Mouse (Mus musculus) liver, adult 2 months (tissue): ENCODE results near the gene Acyp1. TPM values are rescaled to one million over a fixed set of nuclear protein-coding genes. Genes with fewer than 3 reads are reported as not detected.
A peak's percentile ranks its signal among the peaks of the same experiment; 100 is the strongest.

ENCODE experiments used
- DNase-seq: peaks from one replicate; pipeline ENCODE4 v3.0.0-alpha.2; 2011; ENCODE audit warnings: low read depth, low spot score; ENCODE audit errors: extremely low read depth
- H3K27ac ChIP-seq: fragments of 200-500 bp; replicated peaks from 2 replicates; pipeline ENCODE4 v1.5.1; 2012; ENCODE audit warnings: low read depth, mild to moderate bottlenecking, control low read depth, inconsistent platforms, low read length; ENCODE audit not compliant: insufficient read depth
- H3K27me3 ChIP-seq: fragments of 200-500 bp; 2 replicates; pipeline ENCODE4 v1.6.1; 2012; ENCODE audit warnings: mild to moderate bottlenecking, moderate library complexity, low read length, inconsistent platforms; ENCODE audit not compliant: control insufficient read depth, insufficient read depth
- H3K36me3 ChIP-seq: fragments of 200-500 bp; 2 replicates; pipeline ENCODE4 v1.6.1; 2012; ENCODE audit warnings: low read length, inconsistent platforms; ENCODE audit not compliant: control insufficient read depth, insufficient read depth
- H3K4me1 ChIP-seq: fragments of 200-500 bp; 2 replicates; pipeline ENCODE4 v1.6.1; 2011; ENCODE audit warnings: low read length; ENCODE audit not compliant: control insufficient read depth, insufficient read depth
- H3K4me3 ChIP-seq: fragments of 200-500 bp; 2 replicates; pipeline ENCODE4 v1.5.1; 2011; ENCODE audit warnings: low read depth, mild to moderate bottlenecking, control low read depth, low read length, moderate library complexity; ENCODE audit not compliant: insufficient read depth
- H3K79me2 ChIP-seq: fragments of 200-500 bp; 2 replicates; pipeline ENCODE4 v1.6.1; 2012; ENCODE audit warnings: inconsistent platforms, mild to moderate bottlenecking, low read length, moderate library complexity; ENCODE audit not compliant: control insufficient read depth, insufficient read depth
- H3K9ac ChIP-seq: fragments of 200-500 bp; 2 replicates; pipeline ENCODE4 v1.6.1; 2012; ENCODE audit warnings: low read depth, mild to moderate bottlenecking, control low read depth, inconsistent platforms, low read length
- CTCF ChIP-seq: fragments of 200-500 bp; IDR thresholded peaks from 2 replicates; pipeline ENCODE4 v1.5.1; 2011; ENCODE audit warnings: low read depth, low read length, control low read depth
- POLR2A ChIP-seq: fragments of 200-500 bp; IDR thresholded peaks from 2 replicates; pipeline ENCODE4 v1.6.1; 2011; ENCODE audit warnings: low read length, control low read depth; ENCODE audit not compliant: insufficient read depth; ENCODE audit errors: extremely low read depth
- WGBS: fragments of 180-500 bp; shearing (Covaris S2); methylation state at CpG from one replicate; pipeline ENCODE4 v1.1.7; 2018; 5-methylcytosine and 5-hydroxymethylcytosine counted together
- polyA plus RNA-seq: library from polyadenylated mRNA; depleted of rRNA; stranded (reverse); fragments of >200 nt; gene quantifications from 2 replicates; pipeline ENCODE4 v1.2.3, GENCODE M21; 2012
- total RNA-seq: library from RNA; depleted of rRNA; stranded (reverse); fragments of >200 nt; gene quantifications from 2 replicates; pipeline ENCODE4 v1.2.3, GENCODE M21; 2014

Gene Acyp1
- total and polyA plus RNA-seq, 2 experiments, result 9.4 to 20.0 TPM

GRCm38 (mm10) chr12:85264940-85265339 lies 23.3 kb downstream of the Acyp1 start:
- Histone ChIP-seq H3K27ac (no peak overlapping the region), H3K4me3 (no peak overlapping the region), H3K36me3 (peaks cover 8% of the 10 kb centered on the region), H3K27me3 (no peaks in the 10 kb centered on the region), H3K79me2 (no peaks in the 10 kb centered on the region), H3K4me1 (no peaks in the 10 kb centered on the region), H3K9ac (no peak overlapping the region)
- no peak for TF ChIP-seq CTCF
- TF ChIP-seq POLR2A, result no peak
- no peak for DNase-seq
- WGBS, result 81% methylated on average over 7 of the region's 7 CpGs

GRCm38 (mm10) chr12:85264531-85264930 lies 23.7 kb downstream of the Acyp1 start:
- H3K79me2 ChIP-seq, result no peaks in the 10 kb centered on the region
- H3K4me1 ChIP-seq, result no peaks in the 10 kb centered on the region
- no peak overlapping the region for H3K9ac ChIP-seq
- WGBS, result 85% methylated on average over 8 of the region's 8 CpGs
- H3K4me3 ChIP-seq, result no peak overlapping the region
- TF ChIP-seq CTCF (no peak), POLR2A (no peak)
- peaks cover 8% of the 10 kb centered on the region for H3K36me3 ChIP-seq
- no peak overlapping the region for H3K27ac ChIP-seq
- DNase-seq, result no peak
- H3K27me3 ChIP-seq, result no peaks in the 10 kb centered on the region

GRCm38 (mm10) chr12:85263190-85263589 lies 25.0 kb downstream of the Acyp1 start:
- Histone ChIP-seq H3K36me3 (peaks cover 10% of the 10 kb centered on the region), H3K4me1 (no peaks in the 10 kb centered on the region), H3K4me3 (no peak overlapping the region), H3K27me3 (no peaks in the 10 kb centered on the region), H3K79me2 (no peaks in the 10 kb centered on the region), H3K9ac (no peak overlapping the region), H3K27ac (no peak overlapping the region)
- no peak for DNase-seq
- WGBS, result 90% methylated on average over 5 of the region's 5 CpGs
- TF ChIP-seq CTCF (no peak), POLR2A (no peak)

DNA sequence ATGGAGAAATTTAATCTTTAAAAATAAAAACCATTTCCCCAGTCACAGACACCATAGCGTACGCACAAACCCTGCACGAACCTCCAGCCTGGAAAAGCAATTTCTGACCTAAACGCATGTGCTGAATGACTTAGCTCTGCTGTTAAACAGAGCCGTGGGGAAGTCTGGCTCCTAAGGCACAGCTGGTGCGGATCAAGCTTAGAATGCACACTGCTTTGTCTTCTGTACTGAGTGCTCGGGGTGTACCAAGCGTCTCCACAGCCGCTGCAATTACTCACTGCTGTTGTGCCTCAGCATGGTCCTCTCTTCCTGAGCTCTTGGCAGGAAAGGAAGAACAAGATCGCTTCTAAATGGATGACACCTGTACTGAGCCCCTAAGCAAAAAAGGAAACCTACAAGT lies 25.7 kb downstream of the Acyp1 start:
- H3K4me1 ChIP-seq, result no peaks in the 10 kb centered on the region; the same call in 1 of the 2 replicates
- H3K27me3 ChIP-seq, result no peaks in the 10 kb centered on the region
- peaks cover 9% of the 10 kb centered on the region for H3K36me3 ChIP-seq
- no peak overlapping the region for H3K4me3 ChIP-seq
- no peak for TF ChIP-seq CTCF
- no peak for TF ChIP-seq POLR2A
- H3K9ac ChIP-seq, result no peak overlapping the region
- no peak overlapping the region for H3K27ac ChIP-seq
- no peak for DNase-seq
- no peaks in the 10 kb centered on the region for H3K79me2 ChIP-seq
- WGBS, result 88% methylated on average over 10 of the region's 10 CpGs

GRCm38 (mm10) chr12:85257008-85257639 lies 31.1 kb downstream of the Acyp1 start:
- 70% methylated on average over 7 of the region's 7 CpGs for WGBS
- Histone ChIP-seq H3K27me3 (no peaks in the 10 kb centered on the region), H3K4me3 (no peak overlapping the region), H3K27ac (peak overlapping the region; percentile 49; the same call in 1 of the 2 replicates), H3K4me1 (no peaks in the 10 kb centered on the region; the same call in 1 of the 2 replicates), H3K9ac (no peak overlapping the region), H3K36me3 (peaks cover 11% of the 10 kb centered on the region), H3K79me2 (no peaks in the 10 kb centered on the region)
- no peak for TF ChIP-seq POLR2A
- TF ChIP-seq CTCF, result no peak
- peak; percentile 35 for DNase-seq

GRCm38 (mm10) chr12:85256074-85256751 lies 32.0 kb downstream of the Acyp1 start:
- H3K4me1 ChIP-seq, result no peaks in the 10 kb centered on the region; the same call in 1 of the 2 replicates
- no peak overlapping the region for H3K27ac ChIP-seq
- WGBS, result 83% methylated on average over 7 of the region's 7 CpGs
- H3K9ac ChIP-seq, result no peak overlapping the region
- no peak for TF ChIP-seq POLR2A
- TF ChIP-seq CTCF, result no peak
- no peak for DNase-seq
- peaks cover 11% of the 10 kb centered on the region for H3K36me3 ChIP-seq
- no peak overlapping the region for H3K4me3 ChIP-seq
- H3K79me2 ChIP-seq, result no peaks in the 10 kb centered on the region
- H3K27me3 ChIP-seq, result no peaks in the 10 kb centered on the region
